Mouse (Mus musculus) intestine, postnatal 0 days (tissue): ENCODE data around the gene Coq7. TPM values are rescaled to one million over a fixed set of nuclear protein-coding genes. Genes with fewer than 3 reads are reported as not detected.

Experiments used
- ATAC-seq: fragments of 200-750 bp; cut with Nextera tagmentation; 2 replicates; pipeline ENCODE4 v1.8.0; 2017; ENCODE audit warnings: mild to moderate bottlenecking, moderate TSS enrichment, moderate library complexity
- H3K27ac ChIP-seq: fragments of 300-500 bp; sonication (generic); 2 replicates; pipeline ENCODE4 v1.5.1; 2014; ENCODE audit warnings: mild to moderate bottlenecking, low read depth, low read length, moderate library complexity
- H3K27me3 ChIP-seq: fragments of 300-500 bp; sonication (generic); replicated peaks from 2 replicates; pipeline ENCODE4 v1.6.1; 2014; ENCODE audit warnings: low read length, mixed read lengths; ENCODE audit not compliant: control insufficient read depth, insufficient read depth
- H3K36me3 ChIP-seq: fragments of 300-500 bp; sonication (generic); 2 replicates; pipeline ENCODE4 v1.6.1; 2014; ENCODE audit warnings: mild to moderate bottlenecking, moderate library complexity; ENCODE audit not compliant: control insufficient read depth, insufficient read depth
- H3K4me1 ChIP-seq: fragments of 300-500 bp; sonication (generic); replicated peaks from 2 replicates; pipeline ENCODE4 v1.6.1; 2014; ENCODE audit warnings: antibody characterized with exemption, low read length, mixed read lengths; ENCODE audit not compliant: control insufficient read depth, insufficient read depth
- H3K4me2 ChIP-seq: fragments of 300-500 bp; sonication (generic); replicated peaks from 2 replicates; pipeline ENCODE4 v1.6.1; 2014; ENCODE audit warnings: low read depth, mild to moderate bottlenecking, moderate library complexity
- H3K4me3 ChIP-seq: fragments of 300-500 bp; sonication (generic); 2 replicates; pipeline ENCODE4 v1.5.1; 2014; ENCODE audit warnings: low read depth, low read length
- H3K9ac ChIP-seq: fragments of 300-500 bp; sonication (generic); 2 replicates; pipeline ENCODE4 v1.6.1; 2014; ENCODE audit warnings: mild to moderate bottlenecking, low read depth, low read length
- H3K9me3 ChIP-seq: fragments of 300-500 bp; sonication (generic); 2 replicates; pipeline ENCODE4 v1.6.1; 2016; ENCODE audit warnings: mixed run types; ENCODE audit not compliant: control insufficient read depth
- CTCF ChIP-seq: sonication (generic); IDR thresholded peaks from 2 replicates; pipeline ENCODE4 v1.5.1; 2016; ENCODE audit warnings: low read depth, mild to moderate bottlenecking, control low read depth, antibody characterized with exemption, moderate library complexity
- WGBS: fragments of 180-500 bp; shearing (Covaris S2); extraction: QIAGEN DNeasy Blood & Tissue Kit; methylation state at CpG from one replicate; pipeline ENCODE4 v1.1.7; 2014; 5-methylcytosine and 5-hydroxymethylcytosine counted together
- polyA plus RNA-seq: library from polyadenylated mRNA; unstranded; fragments of >200 nt; fragmentation: Nextera tagmentation; extraction: Ambion mirVana; gene quantifications from 2 replicates; pipeline ENCODE4 v1.2.1, GENCODE M21; 2015

Coq7 gene
- polyA plus RNA-seq, 1 experiment from 2014 or later: 139 TPM

GRCm38 (mm10) chr7:118502333-118502732 lies 30.8 kb downstream of the Coq7 start:
- Histone ChIP-seq H3K4me2 (no peak overlapping the region), H3K27me3 (no peaks in the 10 kb centered on the region), H3K27ac (no peak overlapping the region), H3K9ac (no peak overlapping the region), H3K9me3 (no peaks in the 10 kb centered on the region), H3K36me3 (no peaks in the 10 kb centered on the region), H3K4me3 (no peak overlapping the region), H3K4me1 (no peaks in the 10 kb centered on the region; the same call in 1 of the 2 replicates)
- WGBS: 88% methylated on average over 8 of the region's 8 CpGs
- ATAC-seq: no peak
- TF ChIP-seq CTCF: no peak

GRCm38 (mm10) chr7:118499784-118500435 lies 33.2 kb downstream of the Coq7 start:
- Histone ChIP-seq H3K27me3 (no peaks in the 10 kb centered on the region), H3K9me3 (no peaks in the 10 kb centered on the region), H3K4me1 (no peaks in the 10 kb centered on the region; the same call in 1 of the 2 replicates), H3K36me3 (no peaks in the 10 kb centered on the region), H3K4me3 (no peak overlapping the region), H3K9ac (no peak overlapping the region), H3K4me2 (no peak overlapping the region), H3K27ac (no peak overlapping the region)
- peak; percentile 81 for ATAC-seq
- WGBS: 31% methylated on average over 7 of the region's 7 CpGs
- no peak for TF ChIP-seq CTCF

- Histone ChIP-seq H3K27ac (0 out of 2 replicates have a peak overlapping the region, but pooled peaks have one; percentile 47), H3K4me2 (peak overlapping the region; percentile 25; the same call in 1 of the 2 replicates), H3K36me3 (no peaks in the 10 kb centered on the region), H3K4me1 (no peaks in the 10 kb centered on the region; the same call in 1 of the 2 replicates), H3K27me3 (no peaks in the 10 kb centered on the region), H3K4me3 (no peak overlapping the region), H3K9ac (no peak overlapping the region), H3K9me3 (no peaks in the 10 kb centered on the region)
- ATAC-seq: peak; percentile 98
- 54% methylated on average over 12 of the region's 12 CpGs for WGBS
- no peak for TF ChIP-seq CTCF
Observed at GRCm38 (mm10) chr7:118498984-118499783, 34.0 kb downstream of the Coq7 start.

GRCm38 (mm10) chr7:118494892-118495579 lies 38.1 kb downstream of the Coq7 start:
- H3K9ac ChIP-seq: no peak overlapping the region
- no peaks in the 10 kb centered on the region for H3K27me3 ChIP-seq
- 73% methylated on average over 4 of the region's 4 CpGs for WGBS
- H3K4me2 ChIP-seq: no peak overlapping the region
- no peak overlapping the region for H3K4me3 ChIP-seq
- H3K36me3 ChIP-seq: no peaks in the 10 kb centered on the region; the same call in 1 of the 2 replicates
- no peaks in the 10 kb centered on the region; the same call in 1 of the 2 replicates for H3K4me1 ChIP-seq
- no peaks in the 10 kb centered on the region for H3K9me3 ChIP-seq
- no peak for ATAC-seq
- no peak overlapping the region for H3K27ac ChIP-seq
- TF ChIP-seq CTCF: no peak

GRCm38 (mm10) chr7:118493892-118494291 lies 39.3 kb downstream of the Coq7 start:
- 81% methylated on average over 9 of the region's 9 CpGs for WGBS
- no peak overlapping the region for H3K27ac ChIP-seq
- no peak overlapping the region for H3K4me3 ChIP-seq
- no peak for ATAC-seq
- no peaks in the 10 kb centered on the region for H3K9me3 ChIP-seq
- no peaks in the 10 kb centered on the region; the same call in 1 of the 2 replicates for H3K4me1 ChIP-seq
- H3K4me2 ChIP-seq: no peak overlapping the region
- H3K36me3 ChIP-seq: peaks cover 3% of the 10 kb centered on the region; the same call in 1 of the 2 replicates
- H3K9ac ChIP-seq: no peak overlapping the region
- no peak for TF ChIP-seq CTCF
- no peaks in the 10 kb centered on the region for H3K27me3 ChIP-seq
